Mouse (Mus musculus): ENCODE measurements around the gene Nr3c2. TPM values are rescaled to one million over a fixed set of nuclear protein-coding genes. Genes with fewer than 3 reads are reported as not detected.

Gene Nr3c2
- 10 to 100 TPM in 1 of 2 experiments, 1 to 10 TPM in 1; 7.3 to 10.5 TPM for total RNA-seq (2021)
- long read RNA-seq, experiment 1: 0 reads
- long read RNA-seq, experiment 2, partial matches to known transcripts: 2 of 3 reads
- long read RNA-seq, experiment 2, other reads (novel, unspliced or antisense): 1 of 3 reads

DNA sequence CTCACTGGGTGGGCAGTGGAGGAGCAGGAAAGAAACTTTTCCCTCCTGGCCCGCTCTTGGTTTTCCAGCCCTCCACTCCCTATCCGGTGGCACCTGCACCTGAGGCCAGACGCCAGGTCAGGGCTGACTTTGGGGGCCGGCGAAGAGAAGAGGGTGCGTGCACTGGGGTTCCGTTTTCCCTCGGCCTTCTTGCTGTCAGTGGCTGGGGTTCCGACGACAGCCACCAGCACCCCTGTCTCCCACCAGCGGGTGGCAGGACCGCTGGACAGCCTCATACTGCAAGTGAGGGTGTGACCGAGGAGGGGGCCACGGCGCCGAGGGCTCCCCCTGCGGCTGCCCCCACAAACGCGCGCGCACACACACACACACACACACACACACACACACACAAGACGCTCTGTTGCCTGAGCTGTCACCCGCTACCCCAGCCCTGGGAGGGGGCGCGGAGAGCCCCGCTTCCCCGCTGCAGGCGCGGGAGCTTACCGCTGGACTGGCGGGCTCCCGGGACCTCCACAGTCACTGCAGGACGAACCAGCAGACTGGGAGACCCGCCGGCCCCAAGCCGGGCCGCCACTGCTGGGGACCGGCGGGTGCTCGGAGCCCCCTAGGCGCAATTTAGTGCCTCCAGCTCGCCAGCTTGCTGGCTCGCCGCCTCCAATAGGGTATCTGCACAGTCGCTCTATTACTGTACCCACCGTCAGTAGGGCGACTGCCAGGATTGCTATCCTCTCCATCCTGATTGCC is at the start of gene Nr3c2:
Nr3c2 (plus strand) TSS at position 32 of the 744 bp plus-strand sequence.
- peak; percentile 12 to 22 for DNase-seq (ENCODE audit: low spot score in 2 of 2)

DNA sequence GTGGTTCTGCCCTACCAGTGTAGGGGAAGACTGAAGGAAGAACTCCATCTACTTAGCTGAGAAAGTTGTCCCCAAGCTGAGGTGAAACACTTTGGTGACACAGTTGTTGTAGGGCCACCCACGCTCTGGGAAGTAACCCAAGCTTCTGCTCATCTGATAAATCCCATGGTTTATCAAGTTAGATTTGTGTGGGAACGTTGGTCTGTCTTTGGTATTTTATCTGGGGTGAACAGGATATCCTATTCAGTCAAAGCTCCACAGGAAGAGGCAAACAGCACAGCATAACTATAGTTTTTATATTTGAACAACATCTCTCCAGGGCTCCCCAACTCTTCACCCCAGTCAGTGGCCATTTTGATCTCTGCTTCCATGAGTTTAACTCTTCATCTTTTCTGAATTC is 40.7 kb upstream of the Nr3c2 start:
- DNase-seq (ENCODE audit: low spot score in 2 of 2): no peak

DNA sequence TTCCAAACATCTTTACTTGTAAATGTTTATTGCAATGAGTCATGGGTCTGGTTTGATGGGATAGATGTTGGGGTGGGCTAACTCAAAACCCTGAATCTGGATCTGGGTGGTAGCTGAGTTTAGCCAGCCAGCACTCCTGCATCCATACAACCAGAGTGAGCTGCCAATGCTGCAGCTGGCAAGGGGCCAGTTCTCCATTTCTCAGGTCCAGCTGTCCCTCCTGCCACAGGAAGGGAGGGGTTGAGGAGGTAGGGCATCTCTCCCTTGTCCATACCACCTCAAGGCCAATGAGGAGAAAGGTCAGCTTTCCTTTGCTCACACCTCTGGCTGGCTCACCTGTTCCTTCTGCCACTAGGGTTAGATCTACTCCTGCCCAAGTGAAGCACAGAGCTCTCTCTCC is 39.5 kb upstream of the Nr3c2 start:
- no peak for DNase-seq (ENCODE audit: low spot score in 2 of 2)

DNA sequence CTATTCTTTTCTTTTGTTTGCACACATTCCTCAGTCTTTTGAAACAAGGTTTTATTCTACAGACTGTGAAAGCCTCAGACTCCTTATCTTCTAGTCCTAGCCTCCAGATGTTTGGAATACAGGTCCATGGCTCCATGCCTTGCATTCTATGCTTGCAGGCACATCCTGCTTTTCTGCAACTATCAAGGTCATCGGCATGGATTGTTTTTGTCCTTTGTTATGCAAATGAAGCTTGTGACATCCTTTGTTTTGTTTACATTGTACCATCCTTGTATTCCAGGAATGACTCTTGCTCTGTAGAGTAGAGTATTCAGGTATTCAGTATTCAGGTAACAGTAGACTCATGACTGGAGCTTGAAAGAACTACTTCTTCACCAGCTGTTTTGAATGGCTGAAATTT is 36.2 kb upstream of the Nr3c2 start:
- no peak for DNase-seq (ENCODE audit: low spot score in 2 of 2)

DNA sequence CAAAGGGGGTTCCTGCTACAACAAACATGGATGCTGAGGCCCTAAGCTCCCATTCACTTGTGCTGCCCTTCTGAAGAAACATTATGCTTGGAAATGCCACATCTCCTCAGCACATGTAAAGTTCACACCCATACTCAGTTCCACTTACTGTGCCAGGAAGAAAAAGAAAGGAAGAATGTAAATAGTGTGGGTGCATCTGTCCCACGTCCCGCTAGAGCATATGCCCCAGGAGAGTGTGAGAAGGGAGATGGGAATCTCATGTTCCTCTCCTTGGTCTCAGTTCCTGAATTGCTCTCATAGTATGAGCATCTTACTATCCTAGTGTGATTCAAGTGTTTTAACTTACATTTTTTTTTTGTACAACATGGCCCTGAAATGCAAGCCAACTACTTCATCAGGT is 22.4 kb upstream of the Nr3c2 start:
- DNase-seq (ENCODE audit: low spot score in 2 of 2): no peak

DNA sequence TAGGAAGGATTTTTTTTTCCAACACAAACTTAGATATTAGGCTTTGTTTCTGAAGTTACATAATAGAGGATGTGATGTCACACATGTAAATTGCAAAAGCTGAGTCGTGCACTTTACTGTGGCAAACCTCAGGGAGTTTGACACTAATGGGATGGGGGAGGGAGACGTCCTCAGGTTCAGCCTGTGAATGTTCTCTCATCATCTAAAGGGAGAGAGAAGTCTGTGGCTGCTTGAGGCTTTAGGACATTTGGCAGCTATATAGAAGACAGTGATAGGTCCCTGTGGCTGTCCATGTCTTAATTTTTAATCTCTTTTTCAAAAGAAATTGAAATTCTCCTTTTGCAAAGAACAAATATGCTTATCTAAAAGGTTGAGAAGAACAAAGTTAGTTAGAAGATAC is 2.2 kb upstream of the Nr3c2 start:
- no peak for DNase-seq (ENCODE audit: low spot score in 2 of 2)

DNA sequence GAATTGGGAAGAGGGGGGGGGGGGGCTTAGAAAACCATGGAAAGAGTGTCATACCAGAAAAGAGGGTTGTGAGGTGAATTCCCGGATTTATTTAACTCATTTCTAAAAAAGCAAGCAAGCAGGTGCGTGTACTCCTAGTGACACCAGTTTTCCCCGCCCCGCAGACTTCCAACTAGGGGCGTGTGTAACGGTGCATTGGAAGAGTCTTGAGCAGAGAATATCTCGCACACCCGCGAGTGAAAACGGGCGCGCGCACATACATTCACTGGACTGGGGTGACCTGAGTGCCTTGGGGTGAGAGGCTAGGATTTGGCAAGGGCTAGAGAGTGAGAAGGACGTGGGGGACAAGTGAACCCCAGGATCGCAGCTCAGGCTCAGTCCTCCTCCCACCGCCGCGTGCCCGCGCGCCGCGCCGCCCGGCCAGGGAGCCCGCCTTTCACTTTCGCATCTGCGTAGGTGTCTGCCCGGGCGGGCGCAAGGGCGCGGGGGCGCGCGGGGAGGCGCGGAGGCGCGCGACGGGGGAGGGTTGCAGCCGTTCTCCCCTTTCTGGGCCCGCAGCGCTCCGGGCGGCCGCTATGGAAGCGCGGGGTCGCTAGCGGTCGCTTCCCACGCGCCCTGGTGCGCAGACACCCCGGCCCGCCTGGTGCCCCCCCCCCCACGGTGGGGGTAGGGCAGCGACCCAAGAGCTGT is 376 bp upstream of the Nr3c2 start:
- DNase-seq (ENCODE audit: low spot score in 2 of 2): peak; percentile 39 to 53

DNA sequence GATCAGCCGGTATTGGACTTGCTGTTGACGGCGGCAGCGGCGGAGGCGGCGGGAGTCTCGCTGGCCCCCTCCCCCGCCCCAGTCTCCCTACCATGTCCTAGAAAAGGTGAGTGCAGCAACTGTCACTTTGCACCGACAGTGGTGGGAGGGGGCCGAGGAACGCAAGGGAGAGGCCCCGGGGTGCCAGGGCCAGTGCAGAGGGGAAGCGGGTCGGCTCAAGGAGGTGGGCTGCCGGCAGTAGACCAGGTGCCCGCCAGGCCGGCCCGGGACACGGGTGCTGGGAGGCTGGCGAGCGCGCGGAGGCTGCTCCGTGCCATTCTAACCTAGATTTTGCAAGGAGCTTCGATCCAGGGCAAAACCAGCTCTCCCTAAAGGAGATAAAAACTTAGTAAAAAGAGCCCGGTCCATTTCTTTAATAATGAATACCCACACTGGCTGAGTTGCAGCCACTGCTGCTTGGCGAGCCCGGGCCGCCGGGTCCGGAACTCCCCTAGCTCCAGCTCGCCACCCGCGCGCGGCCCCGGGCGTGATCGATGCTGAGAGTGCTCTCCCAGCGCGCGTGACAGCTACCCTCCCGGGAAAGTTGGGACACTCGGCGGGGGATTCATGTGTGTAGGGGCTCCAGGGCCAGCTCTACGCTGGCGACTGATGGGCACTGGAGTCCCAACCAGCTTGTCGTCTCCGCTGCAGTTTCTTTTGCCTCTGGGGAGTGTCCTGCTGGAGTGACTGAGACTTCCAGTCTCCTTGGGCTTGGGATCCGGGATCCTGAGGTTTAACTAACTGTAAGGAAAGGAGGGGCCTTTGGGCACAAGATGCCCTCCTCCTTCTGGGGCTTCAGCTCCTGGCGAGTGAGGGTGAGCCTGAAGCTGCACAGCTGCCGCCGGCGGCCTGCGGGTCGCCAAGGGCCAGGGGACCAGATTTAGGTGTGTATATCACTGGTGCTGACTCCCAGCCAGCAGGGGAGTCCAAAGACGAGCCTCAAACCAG is 1.2 kb downstream of the Nr3c2 start:
- DNase-seq (ENCODE audit: low spot score in 2 of 2): peak in 1 of 2 experiments; percentile 15

DNA sequence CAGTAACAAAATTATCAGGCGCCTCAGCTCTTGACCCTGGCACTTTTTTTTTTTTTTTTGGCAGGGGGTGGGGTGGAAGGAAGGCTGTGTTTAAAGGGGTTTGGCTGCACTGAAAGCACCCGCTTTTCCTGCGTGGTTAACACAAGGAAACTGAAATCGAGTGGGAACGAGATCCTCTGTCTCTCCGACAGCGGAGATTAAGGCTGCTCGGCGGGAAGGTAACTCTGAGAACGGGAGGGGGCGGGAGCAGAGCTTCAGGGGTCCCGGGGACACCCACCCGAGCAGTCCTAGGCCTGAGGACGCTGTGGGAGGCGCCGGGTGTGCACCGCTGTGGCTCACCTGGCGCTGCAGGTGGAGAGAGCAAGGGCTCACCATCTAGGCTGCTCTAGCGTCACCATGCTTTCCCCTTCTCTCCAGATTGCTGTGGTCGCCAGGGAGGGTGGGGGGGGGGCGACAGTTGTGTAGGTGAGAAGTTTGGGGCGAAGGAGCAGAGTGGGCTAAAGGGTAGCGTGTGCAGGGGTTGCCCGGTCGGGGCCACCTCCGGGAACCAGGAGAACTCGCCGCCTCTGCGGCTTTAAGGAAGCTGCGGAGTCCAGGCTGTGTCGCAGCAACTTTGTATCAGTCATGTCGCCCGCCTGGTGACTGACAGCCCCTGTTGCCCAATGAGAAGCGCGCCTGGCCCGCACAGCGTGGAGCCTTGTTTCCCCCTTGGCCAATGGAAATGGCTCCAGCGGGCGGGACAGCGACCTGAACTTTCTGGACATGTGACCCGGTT is 2.4 kb downstream of the Nr3c2 start:
- DNase-seq (ENCODE audit: low spot score in 2 of 2): peak; percentile 90 to 94

DNA sequence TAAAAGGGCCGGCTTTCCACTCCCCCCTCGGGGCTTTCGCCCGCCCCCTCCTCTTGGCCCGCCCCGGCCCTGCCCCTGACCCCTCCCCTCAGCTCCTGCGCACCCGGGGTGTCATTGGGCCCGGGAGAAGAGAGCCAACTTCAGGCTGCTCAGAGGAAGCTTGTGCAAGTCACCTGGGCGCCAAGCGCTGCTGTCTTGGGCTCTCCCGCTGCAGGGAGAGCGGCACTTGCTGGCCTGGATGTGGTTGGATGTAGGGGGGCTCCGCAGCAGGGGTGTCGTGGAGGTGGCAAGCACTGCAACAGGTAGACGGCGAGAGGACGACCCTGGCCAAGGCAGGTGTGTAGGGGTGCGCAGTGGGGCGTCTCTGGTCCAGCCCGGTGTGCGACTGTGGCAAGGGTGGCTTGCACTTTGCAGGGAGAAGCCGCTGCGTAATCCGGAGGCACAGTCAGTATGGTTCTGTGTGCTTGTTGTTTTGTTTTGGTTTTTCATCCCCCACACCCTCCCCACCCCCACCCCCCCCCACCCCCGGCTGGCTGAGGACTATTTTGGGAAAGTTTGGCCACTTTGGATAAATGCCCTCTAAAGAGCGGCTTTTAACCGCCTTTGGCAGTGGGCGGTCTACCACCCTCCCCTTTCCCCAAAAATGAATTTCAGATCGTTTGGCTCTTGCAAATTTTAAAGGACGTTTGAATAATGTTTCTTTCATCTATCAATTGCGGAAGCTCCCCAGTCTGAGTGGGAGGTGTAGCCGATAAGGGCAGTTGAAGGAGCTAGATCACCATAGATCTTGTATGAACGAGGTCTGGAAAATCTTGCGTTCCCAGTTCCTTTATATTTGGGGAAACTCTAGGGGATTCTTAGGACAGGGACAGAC is 3.2 kb downstream of the Nr3c2 start:
- DNase-seq (ENCODE audit: low spot score in 2 of 2): no peak

DNA sequence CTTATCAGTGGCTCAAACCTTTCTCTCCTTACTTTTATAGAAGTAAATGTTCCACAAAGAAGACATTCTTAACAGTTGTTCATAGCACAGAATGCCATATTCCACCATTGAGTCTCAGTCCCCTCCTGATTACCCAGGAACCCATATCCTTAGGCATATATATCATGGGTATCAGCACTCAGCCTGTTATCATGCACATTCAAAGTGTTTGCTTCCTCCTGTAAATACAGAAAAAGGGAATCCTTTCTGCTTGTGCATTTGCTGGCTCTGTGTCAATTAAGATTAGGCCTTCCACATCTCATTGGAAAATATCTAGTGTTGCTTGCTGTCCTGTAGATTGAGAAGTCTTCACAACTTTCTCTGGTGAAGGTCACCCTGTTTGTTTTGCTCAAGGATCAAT is 12.0 kb downstream of the Nr3c2 start:
- DNase-seq (ENCODE audit: low spot score in 2 of 2): no peak

DNA sequence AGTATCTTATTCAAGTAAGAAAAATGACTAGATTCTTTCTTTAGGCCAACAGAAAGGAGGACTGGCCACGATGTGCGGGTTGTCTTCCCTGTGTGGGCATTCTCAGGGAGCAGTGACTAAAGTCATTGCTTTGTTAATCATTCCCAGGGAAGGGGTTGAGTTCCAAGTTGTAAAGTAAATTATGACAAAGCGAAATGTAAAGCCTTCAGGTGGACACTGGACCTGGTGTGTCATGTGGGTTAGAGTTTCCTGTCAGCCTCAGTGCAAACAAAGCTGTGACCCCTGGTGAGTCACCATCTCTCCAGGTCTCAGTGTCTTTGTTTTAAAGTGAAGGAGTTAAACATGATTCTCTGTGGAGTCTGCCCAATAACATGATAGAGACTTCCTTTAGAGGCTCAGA is 13.4 kb downstream of the Nr3c2 start:
- no peak for DNase-seq (ENCODE audit: low spot score in 2 of 2)

DNA sequence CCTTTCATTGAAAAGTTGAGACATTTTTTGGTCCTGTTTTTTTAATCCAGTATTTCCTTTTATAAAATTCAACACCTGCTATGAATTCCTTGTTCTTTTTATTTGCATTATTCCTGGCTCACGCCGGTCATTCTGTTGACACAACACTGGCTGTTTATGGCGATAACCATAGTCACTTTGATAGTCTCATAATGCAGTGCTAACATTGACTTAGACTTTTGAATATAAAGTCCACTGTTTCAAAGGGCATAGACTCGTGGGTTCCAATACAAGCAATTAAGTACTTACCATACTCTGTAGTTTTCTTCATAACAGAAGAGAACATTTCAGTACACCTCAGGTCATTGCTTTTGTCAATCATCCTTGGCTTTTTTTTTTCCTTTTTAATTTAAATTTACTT is 14.0 kb downstream of the Nr3c2 start:
- DNase-seq (ENCODE audit: low spot score in 2 of 2): no peak

DNA sequence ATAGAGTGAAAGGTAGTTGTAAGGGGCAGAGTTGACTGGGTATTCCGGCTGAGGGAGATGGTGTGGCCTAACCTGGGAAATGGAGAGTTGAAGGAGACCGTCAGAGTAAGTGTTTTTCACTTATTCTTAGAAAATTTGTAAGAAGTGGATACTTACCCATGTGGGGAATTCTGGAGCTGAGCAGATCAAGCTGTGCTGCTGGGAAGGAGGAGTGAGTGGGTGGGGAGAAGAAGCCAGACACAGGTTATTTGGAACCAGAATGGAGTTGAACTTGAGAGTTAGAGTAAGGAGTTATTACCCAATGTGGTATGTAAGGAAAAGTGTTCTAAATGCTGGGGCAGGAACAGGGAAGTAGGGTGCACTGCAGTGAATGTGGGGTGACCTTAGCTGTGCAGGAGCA is 16.0 kb downstream of the Nr3c2 start:
- DNase-seq (ENCODE audit: low spot score in 2 of 2): no peak

DNA sequence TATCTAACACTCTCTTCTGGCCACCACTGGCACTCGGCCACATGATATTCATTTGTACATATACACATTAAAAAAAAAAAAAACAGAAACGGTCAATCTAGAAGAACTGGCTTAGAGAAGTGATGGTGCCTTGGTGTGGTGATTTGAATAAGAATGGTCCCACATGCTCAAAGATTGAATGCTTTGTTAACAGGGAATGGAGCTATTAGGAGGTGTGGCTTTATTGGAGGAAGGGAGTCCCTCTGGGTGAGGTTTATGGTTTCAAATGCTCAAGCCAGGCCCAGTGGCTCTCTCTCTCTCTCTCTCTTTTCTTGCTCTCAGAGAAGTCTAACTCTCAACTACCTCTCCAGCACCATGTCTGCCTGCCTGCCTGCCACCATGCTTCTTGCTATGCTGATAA is 20.3 kb downstream of the Nr3c2 start:
- no peak for DNase-seq (ENCODE audit: low spot score in 2 of 2)

DNA sequence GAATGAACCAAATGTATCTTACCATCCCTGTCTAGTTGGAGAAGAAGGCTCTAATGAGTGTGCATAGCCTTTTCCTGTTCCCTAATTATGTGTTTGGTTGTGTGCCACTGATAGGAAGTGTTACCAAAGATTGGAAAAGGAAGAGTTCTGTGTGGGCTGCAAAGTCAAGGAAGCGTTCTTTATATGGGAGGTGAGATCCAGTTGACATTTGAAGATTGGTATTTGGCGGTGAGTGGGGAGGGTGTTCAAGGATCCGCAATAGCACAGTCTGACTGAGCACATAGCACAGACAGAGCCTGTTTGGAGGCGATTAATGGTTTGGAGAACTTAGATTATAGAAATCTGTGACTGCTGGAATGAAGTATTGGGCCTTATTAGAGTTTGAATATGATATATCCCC is 24.9 kb downstream of the Nr3c2 start:
- DNase-seq (ENCODE audit: low spot score in 2 of 2): no peak

DNA sequence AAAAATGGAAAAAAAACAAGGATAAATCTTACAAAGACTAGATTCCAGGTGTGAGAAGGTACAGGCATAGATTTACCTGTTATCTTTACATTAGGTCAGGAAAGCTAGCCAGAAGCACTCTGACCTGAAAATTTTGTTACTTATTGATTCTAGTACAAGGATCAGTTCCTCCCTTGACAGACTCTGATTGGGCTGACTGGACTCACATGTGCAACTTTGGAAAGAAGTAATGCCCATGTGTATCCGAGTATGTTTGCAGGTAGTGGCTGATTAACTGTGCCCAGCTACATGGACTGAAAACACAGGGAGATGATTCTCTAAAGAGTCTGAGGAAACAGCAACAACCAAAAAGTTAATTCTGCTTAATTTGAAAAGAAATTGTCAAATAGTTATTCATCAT is 29.1 kb downstream of the Nr3c2 start:
- no peak for DNase-seq (ENCODE audit: low spot score in 2 of 2)

DNA sequence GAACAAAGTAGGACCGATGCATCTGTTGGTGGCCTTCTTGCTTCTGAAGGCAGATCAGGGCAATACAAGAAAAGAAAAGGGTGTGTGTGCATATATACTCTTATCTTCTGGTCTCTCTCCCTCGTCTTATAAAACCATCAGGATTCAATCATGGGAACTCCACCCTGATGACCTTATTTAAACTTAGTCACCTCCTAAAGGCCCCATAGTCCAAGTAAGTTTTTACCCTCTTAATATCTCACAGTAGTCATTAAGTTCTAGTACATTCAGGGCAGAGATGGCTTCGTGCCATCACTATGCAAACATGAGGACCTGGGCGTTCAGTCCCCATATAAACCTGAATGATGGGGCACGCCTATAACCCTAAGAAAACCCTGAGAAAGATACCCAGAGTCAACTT is 29.6 kb downstream of the Nr3c2 start:
- DNase-seq (ENCODE audit: low spot score in 2 of 2): no peak

DNA sequence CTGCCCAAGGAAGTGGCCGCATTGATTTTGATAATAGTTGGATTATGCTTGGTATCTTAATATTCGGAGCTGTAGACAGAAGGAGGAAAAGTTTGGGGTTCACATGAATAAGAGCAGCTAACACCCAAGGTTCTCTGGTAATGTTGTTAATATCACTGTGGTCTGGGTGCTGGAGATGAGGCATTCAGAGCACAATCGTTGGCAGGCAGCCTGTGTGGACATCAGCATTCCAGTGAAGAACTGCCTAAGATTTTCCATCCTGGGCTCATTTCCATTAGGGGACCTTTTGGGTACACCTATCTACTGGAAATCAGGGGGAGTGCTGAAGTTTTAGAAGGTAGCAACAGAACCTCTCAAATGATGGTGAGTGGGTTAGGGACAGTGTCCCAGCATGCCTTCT is 65.8 kb downstream of the Nr3c2 start:
- DNase-seq (ENCODE audit: low spot score in 2 of 2): no peak

DNA sequence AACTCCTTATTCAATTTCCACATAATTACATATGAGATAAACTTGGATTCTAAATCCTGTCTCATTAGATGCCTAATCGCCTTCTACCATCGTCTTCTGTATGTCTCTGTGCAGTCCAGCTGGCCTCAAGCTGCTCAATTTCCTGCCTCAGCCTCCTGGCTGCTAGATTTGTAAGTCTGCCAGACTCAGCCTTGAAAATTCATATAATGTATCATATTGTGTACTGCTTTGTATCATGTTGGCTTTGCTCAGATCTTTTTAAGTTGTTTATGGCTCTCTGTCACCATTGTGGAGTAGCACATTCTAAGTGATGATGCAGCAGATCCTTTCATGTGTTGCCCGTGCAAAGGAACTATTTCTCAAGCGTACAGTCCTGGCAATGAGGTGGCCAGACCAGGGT is 71.9 kb downstream of the Nr3c2 start:
- DNase-seq (ENCODE audit: low spot score in 2 of 2): no peak

Measured in adrenal gland, postnatal 4 days (tissue).